ENCODE assay signal across 13 mouse cellular contexts in the genomic region with DNA sequence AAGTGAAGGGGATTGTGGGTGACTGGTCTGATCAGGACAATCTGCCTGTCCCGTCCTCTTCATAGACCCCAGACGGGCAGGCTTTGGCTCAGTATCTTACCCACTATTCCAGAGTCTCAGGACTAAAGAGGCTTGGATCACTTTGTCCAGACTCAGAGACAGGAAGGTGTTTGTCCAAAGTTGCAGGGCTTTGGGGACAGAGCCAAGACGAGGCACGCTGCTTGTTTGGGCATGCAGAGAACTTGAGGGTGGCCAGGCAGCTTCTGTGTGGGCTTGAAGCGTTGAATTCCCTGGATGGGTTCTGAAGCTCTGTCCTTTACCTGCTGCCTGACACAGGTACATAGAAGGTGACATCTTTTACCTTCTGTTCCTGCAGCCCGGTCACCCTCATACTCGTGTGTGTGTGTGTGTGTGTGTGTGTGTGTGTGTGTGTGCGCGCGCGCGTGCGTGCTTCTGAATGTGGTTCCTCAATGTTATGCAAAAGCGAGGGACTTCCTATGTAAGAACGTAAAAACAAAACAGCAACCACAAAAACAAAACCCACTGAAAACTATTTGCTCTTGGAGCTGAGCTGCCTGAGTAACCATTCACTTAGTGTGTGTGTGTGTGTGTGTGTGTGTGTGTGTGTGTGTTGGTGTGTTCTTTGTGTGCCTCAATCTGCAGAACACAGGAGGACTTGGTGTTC. TPM values are rescaled to one million over a fixed set of nuclear protein-coding genes. Genes with fewer than 3 reads are reported as not detected.
DNase-seq lines count a peak whose midpoint lies in the region; ATAC-seq and TF ChIP-seq lines count a peak whose summit lies in the region.
"Had no signal": no experiment of that assay in that cellular context is flagged by ENCODE, and none has a peak within 500 bp of the region (broad histone marks: within the 10 kb centered on the region; RNA-seq: fewer than 3 reads in every experiment).

No protein-coding gene starts in this region.

- dilution Hi-C loops in CH12.LX (cut with MboI; ENCODE audit: extremely low pct_ligation_motif_present, extremely low pct_unique_long_range_greater_than_20kb, low sequenced_read_pairs), result no loop called here

- 82% methylated on average over 15 of the region's 15 CpGs for WGBS in midbrain, embryonic 15.5 days
- 84% methylated on average over 15 of the region's 15 CpGs for WGBS in midbrain, postnatal 0 days
- WGBS in embryonic facial prominence, embryonic 10.5 days, result 89% methylated on average over 15 of the region's 15 CpGs

- no peak for TF ChIP-seq POLR2A in CH12.LX (IDR thresholded peaks at IDR 0.05; ENCODE audit: low read depth, low read length)

- H3K79me2 ChIP-seq in CH12.LX (replicated peaks; ENCODE audit: control insufficient read depth, extremely low read depth, insufficient read depth, poor library complexity, severe bottlenecking), result no peaks in the 10 kb centered on the region

- H3K36me3 ChIP-seq in midbrain, embryonic 15.5 days (replicated peaks), result no peaks in the 10 kb centered on the region
- H3K36me3 ChIP-seq in midbrain, postnatal 0 days (ENCODE audit: insufficient read depth, low read length), result no peaks in the 10 kb centered on the region; the same call in 1 of the 2 replicates
- H3K36me3 ChIP-seq in CH12.LX (replicated peaks in 1 of 2; ENCODE audit: control insufficient read depth in 1 of 2, insufficient read depth in 1 of 2, low read length in 1 of 2), result peaks cover 0 to 2% of the 10 kb centered on the region in 2 experiments
- peaks cover 5% of the 10 kb centered on the region for H3K36me3 ChIP-seq in embryonic facial prominence, embryonic 10.5 days (replicated peaks)
- H3K36me3 ChIP-seq: heart, embryonic 13.5 days had no signal

- H3K9ac ChIP-seq in midbrain, embryonic 15.5 days, result no peak overlapping the region
- H3K9ac ChIP-seq in midbrain, postnatal 0 days (replicated peaks; ENCODE audit: low read length, poor library complexity, severe bottlenecking), result no peak overlapping the region
- no peak overlapping the region for H3K9ac ChIP-seq in CH12.LX (ENCODE audit: insufficient read depth, low read depth)
- H3K9ac ChIP-seq: heart, embryonic 13.5 days had no signal

- no peak for TF ChIP-seq RAD21 in CH12.LX (IDR thresholded peaks at IDR 0.05; ENCODE audit: low read depth, low read length)

- H3K27me3 ChIP-seq in midbrain, embryonic 15.5 days (replicated peaks), result no peaks in the 10 kb centered on the region
- no peaks in the 10 kb centered on the region for H3K27me3 ChIP-seq in midbrain, postnatal 0 days (ENCODE audit: insufficient read depth, low read length)
- H3K27me3 ChIP-seq in CH12.LX (replicated peaks), result no peaks in the 10 kb centered on the region
- H3K27me3 ChIP-seq in embryonic facial prominence, embryonic 10.5 days (replicated peaks; ENCODE audit: low read depth, poor library complexity, severe bottlenecking), result no peaks in the 10 kb centered on the region
- H3K27me3 ChIP-seq: heart, embryonic 13.5 days had no signal

- H3K4me1 ChIP-seq in midbrain, embryonic 15.5 days, result peaks cover 19% of the 10 kb centered on the region
- peaks cover 4% of the 10 kb centered on the region; the same call in 1 of the 2 replicates for H3K4me1 ChIP-seq in midbrain, postnatal 0 days (ENCODE audit: insufficient read depth, low read length)
- H3K4me1 ChIP-seq in CH12.LX (ENCODE audit: control insufficient read depth in 1 of 2, insufficient read depth in 2 of 2), result peaks cover 3 to 17% of the 10 kb centered on the region in 2 experiments
- peaks cover 27% of the 10 kb centered on the region for H3K4me1 ChIP-seq in embryonic facial prominence, embryonic 10.5 days

- in situ Hi-C loops in CH12.LX (cut with MboI; ENCODE audit: low pct_ligation_motif_present, low pct_unique_long_range_greater_than_20kb, low sequenced_read_pairs), result no loop called here

- ATAC-seq in midbrain, embryonic 15.5 days (replicated peaks), result no peak
- ATAC-seq in midbrain, postnatal 0 days (ENCODE audit: low FRiP score), result no peak
- peak; percentile 38 for ATAC-seq in megakaryocyte progenitor cell, adult 5-6 weeks (replicated peaks; ENCODE audit: poor library complexity)
- ATAC-seq: inflammation-experienced regulatory T-cells, adult 6 months had no signal

- no peak overlapping the region for H3K4me2 ChIP-seq in midbrain, embryonic 15.5 days
- no peak overlapping the region for H3K4me2 ChIP-seq in midbrain, postnatal 0 days (ENCODE audit: low read depth, low read length, poor library complexity, severe bottlenecking)
- no peak overlapping the region; the same call in 1 of the 2 replicates for H3K4me2 ChIP-seq in CH12.LX (ENCODE audit: insufficient read depth, low read depth, poor library complexity, severe bottlenecking)
- H3K4me2 ChIP-seq: heart, embryonic 13.5 days had no signal

- no peak for DNase-seq in midbrain, postnatal 0 days (ENCODE audit: low spot score)
- no peak for DNase-seq in CH12.LX (ENCODE audit: extremely low read depth)
- DNase-seq in embryonic facial prominence, embryonic 10.5 days (ENCODE audit: low spot score), result no peak
- DNase-seq in kidney, postnatal 25 days, result no peak
- DNase-seq in thymus, postnatal 25 days, result no peak
- DNase-seq: kidney, postnatal 10 days; lung, postnatal 14 days had no signal

- no peaks in the 10 kb centered on the region for H3K9me3 ChIP-seq in midbrain, embryonic 15.5 days
- H3K9me3 ChIP-seq in midbrain, postnatal 0 days (ENCODE audit: low read length), result no peaks in the 10 kb centered on the region
- no peaks in the 10 kb centered on the region for H3K9me3 ChIP-seq in CH12.LX (replicated peaks; ENCODE audit: low read length)
- no peaks in the 10 kb centered on the region for H3K9me3 ChIP-seq in embryonic facial prominence, embryonic 10.5 days
- H3K9me3 ChIP-seq: heart, embryonic 13.5 days had no signal

- TF ChIP-seq CTCF in midbrain, postnatal 0 days (IDR thresholded peaks at IDR 0.05), result no peak
- no peak for TF ChIP-seq CTCF in CH12.LX (conservative IDR thresholded peaks at IDR 0.05 in 1 of 2, IDR thresholded peaks at IDR 0.05 in 1 of 2; ENCODE audit: low read depth in 2 of 2, low read length in 2 of 2)

- H3K4me3 ChIP-seq in midbrain, embryonic 15.5 days, result no peak overlapping the region
- no peak overlapping the region for H3K4me3 ChIP-seq in midbrain, postnatal 0 days (ENCODE audit: low read depth, low read length)
- H3K4me3 ChIP-seq in CH12.LX (replicated peaks in 1 of 3; ENCODE audit: low read depth in 2 of 3, low read length in 2 of 3, poor library complexity in 1 of 3), result no peak overlapping the region
- H3K4me3 ChIP-seq in embryonic facial prominence, embryonic 10.5 days, result no peak overlapping the region
- H3K4me3 ChIP-seq: heart, embryonic 13.5 days; left cerebral cortex, adult 2 months had no signal

- peak overlapping the region; percentile 43; the same call in 1 of the 2 replicates for H3K27ac ChIP-seq in midbrain, embryonic 15.5 days
- no peak overlapping the region for H3K27ac ChIP-seq in midbrain, postnatal 0 days (ENCODE audit: low read depth, low read length)
- no peak overlapping the region for H3K27ac ChIP-seq in CH12.LX (ENCODE audit: insufficient read depth, low read depth)
- H3K27ac ChIP-seq in embryonic facial prominence, embryonic 10.5 days (replicated peaks), result 0 out of 2 replicates have a peak overlapping the region, but pooled peaks have one; percentile 8
- H3K27ac ChIP-seq: heart, embryonic 13.5 days had no signal

- no peak for TF ChIP-seq EP300 in CH12.LX (IDR thresholded peaks at IDR 0.05; ENCODE audit: low read length)

TF ChIP-seq in CH12.LX, 34 proteins besides CTCF, POLR2A, EP300 and RAD21 (continues in another document):
- TF ChIP-seq NELFE (IDR thresholded peaks at IDR 0.05; ENCODE audit: low read depth, low read length) (no peak), MYC (IDR thresholded peaks at IDR 0.05; ENCODE audit: low read depth, low read length) (no peak), IRF4 (IDR thresholded peaks at IDR 0.05; ENCODE audit: low read depth, low read length) (no peak; the same call in 1 of the 2 replicates), HCFC1 (IDR thresholded peaks at IDR 0.05; ENCODE audit: low read depth, low read length) (no peak), MEF2A (IDR thresholded peaks at IDR 0.05; ENCODE audit: borderline replicate concordance, low read depth, low read length) (no peak), CHD1 (IDR thresholded peaks at IDR 0.05; ENCODE audit: low read depth, low read length) (no peak), RCOR1 (conservative IDR thresholded peaks at IDR 0.05; ENCODE audit: low read depth, low read length) (no peak)

RNA-seq across cellular contexts. Expression of gene Dnaic2, which starts 24.8 kb away (rescaled TPM):
- 3.0 and 3.4 TPM in 2 replicates for polyA plus RNA-seq in midbrain, embryonic 15.5 days (2015; fragmentation: Nextera tagmentation; extraction: Ambion mirVana)
- total RNA-seq in midbrain, postnatal 0 days (2014; rRNA removed), result 3.8 and 4.4 TPM in 2 replicates
- polyA plus RNA-seq in midbrain, postnatal 0 days (2015; fragmentation: Nextera tagmentation; extraction: Ambion mirVana), result 2.0 and 3.2 TPM in 2 replicates
- total RNA-seq in CH12.LX (2012; rRNA removed) (0.17 and 0.59 TPM in 2 replicates), CH12.LX (2014; rRNA removed) (0.93 and 1.2 TPM in 2 replicates)
- polyA plus RNA-seq in CH12.LX (2012; ENCODE audit: insufficient read length, low read depth), result 0.45 and 0.83 TPM in 2 replicates
- polyA plus RNA-seq in embryonic facial prominence, embryonic 10.5 days (2016; fragmentation: Nextera tagmentation; extraction: Ambion mirVana), result 1.7 and 1.8 TPM in 2 replicates
- not detected in 2 replicates for total RNA-seq in megakaryocyte progenitor cell, adult 5-6 weeks (2015)
- total RNA-seq in megakaryocyte progenitor cell, adult 5-6 weeks (2017), result not detected in 2 replicates
- total RNA-seq: liver, adult 2 months had no signal
- polyA plus RNA-seq: inflammation-experienced regulatory T-cells, adult 6 months had no signal

RNA-seq across cellular contexts. Expression of gene Ttyh2, which starts 27.2 kb away (rescaled TPM):
- polyA plus RNA-seq in midbrain, embryonic 15.5 days (2015; fragmentation: Nextera tagmentation; extraction: Ambion mirVana), result 29.4 and 32.3 TPM in 2 replicates
- total RNA-seq in midbrain, postnatal 0 days (2014; rRNA removed), result 42.8 and 58.2 TPM in 2 replicates
- 27.1 and 29.4 TPM in 2 replicates for polyA plus RNA-seq in midbrain, postnatal 0 days (2015; fragmentation: Nextera tagmentation; extraction: Ambion mirVana)
- total RNA-seq in CH12.LX (2012; rRNA removed), result 1.4 TPM in 2 replicates
- total RNA-seq in CH12.LX (2014; rRNA removed), result 0.82 and 1.2 TPM in 2 replicates
- polyA plus RNA-seq in CH12.LX (2012; ENCODE audit: insufficient read length, low read depth), result 2.4 TPM in 2 replicates
- 14.9 and 16.1 TPM in 2 replicates for polyA plus RNA-seq in embryonic facial prominence, embryonic 10.5 days (2016; fragmentation: Nextera tagmentation; extraction: Ambion mirVana)
- 3.1 and 4.0 TPM in 2 replicates for total RNA-seq in megakaryocyte progenitor cell, adult 5-6 weeks (2015)
- total RNA-seq in megakaryocyte progenitor cell, adult 5-6 weeks (2017), result 4.4 and 5.9 TPM in 2 replicates

RNA-seq across cellular contexts. Expression of gene Rpl38, which starts 34.1 kb away (rescaled TPM):
- polyA plus RNA-seq in midbrain, embryonic 15.5 days (2015; fragmentation: Nextera tagmentation; extraction: Ambion mirVana), result 628 and 640 TPM in 2 replicates
- total RNA-seq in midbrain, postnatal 0 days (2014; rRNA removed), result 903 and 1,541 TPM in 2 replicates
- 889 and 977 TPM in 2 replicates for polyA plus RNA-seq in midbrain, postnatal 0 days (2015; fragmentation: Nextera tagmentation; extraction: Ambion mirVana)
- total RNA-seq in CH12.LX (2012; rRNA removed), result 5,484 and 5,556 TPM in 2 replicates
- total RNA-seq in CH12.LX (2014; rRNA removed), result 3,381 and 4,204 TPM in 2 replicates
- polyA plus RNA-seq in CH12.LX (2012; ENCODE audit: insufficient read length, low read depth), result 1,021 and 1,435 TPM in 2 replicates
- 1,047 and 1,098 TPM in 2 replicates for polyA plus RNA-seq in embryonic facial prominence, embryonic 10.5 days (2016; fragmentation: Nextera tagmentation; extraction: Ambion mirVana)
- 1,088 and 1,176 TPM in 2 replicates for total RNA-seq in megakaryocyte progenitor cell, adult 5-6 weeks (2015)
- total RNA-seq in megakaryocyte progenitor cell, adult 5-6 weeks (2017), result 3,319 and 5,175 TPM in 2 replicates

Comparison
In these comparisons a context has a peak if more than half of its experiments do, and no peak if none do; other contexts are left out.
1. H3K27ac ChIP-seq: peak in midbrain, embryonic 15.5 days (single experiment) and embryonic facial prominence, embryonic 10.5 days (single experiment); none in midbrain, postnatal 0 days (single experiment) and CH12.LX (single experiment).